Mouse (Mus musculus): ENCODE measurements around the gene Tdpoz5. TPM values are rescaled to one million over a fixed set of nuclear protein-coding genes. Genes with fewer than 3 reads are reported as not detected.
"Not testable (repeated sequence)": the region's sequence is repeated elsewhere in the genome, so short reads cannot be mapped to it uniquely, and the experiment has no call there.

Gene Tdpoz5
- polyA plus RNA-seq (2015; fragmentation: Nextera tagmentation; extraction: Ambion mirVana), result not detected in 2 replicates

GRCm38 (mm10) chr3:93961214-93961613, at the start of gene Tdpoz5:
Gene Tdpoz5 (minus strand): TSS chr3:93961314.
- not testable (repeated sequence) for H3K4me2 ChIP-seq; H3K27ac ChIP-seq (replicated peaks); H3K9ac ChIP-seq; ATAC-seq (ENCODE audit: insufficient read depth); H3K4me1 ChIP-seq (replicated peaks); H3K9me3 ChIP-seq (replicated peaks); H3K27me3 ChIP-seq; H3K4me3 ChIP-seq (replicated peaks); H3K36me3 ChIP-seq (replicated peaks)
- WGBS (ENCODE audit: insufficient replicate concordance), result 31% methylated on average over 2 of the region's 4 CpGs

DNA sequence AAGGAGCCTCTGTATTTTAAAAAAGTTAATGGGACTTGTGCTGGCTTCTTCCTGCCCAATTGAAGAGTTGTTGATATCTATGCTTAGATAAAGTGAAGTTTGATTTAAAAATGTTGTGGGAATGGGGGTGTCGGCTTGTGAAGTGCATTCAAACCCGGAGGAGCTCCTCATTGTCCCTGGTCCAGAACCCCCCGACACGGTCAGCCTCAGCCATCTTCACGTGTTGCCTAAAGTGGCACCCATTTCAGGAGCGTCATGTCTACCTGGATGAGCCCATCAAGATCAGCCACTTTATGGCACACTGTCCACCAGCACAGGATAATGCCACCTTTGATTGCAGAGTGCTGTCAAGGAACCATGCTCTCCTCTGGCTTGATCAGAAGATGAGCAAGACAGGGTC, 7.8 kb upstream of the Tdpoz5 start:
- not testable (repeated sequence) for ATAC-seq (ENCODE audit: insufficient read depth); H3K27me3 ChIP-seq; H3K4me3 ChIP-seq (replicated peaks); H3K36me3 ChIP-seq (replicated peaks); H3K4me1 ChIP-seq (replicated peaks); H3K9ac ChIP-seq; H3K9me3 ChIP-seq (replicated peaks); H3K4me2 ChIP-seq; H3K27ac ChIP-seq (replicated peaks)
- WGBS (ENCODE audit: insufficient replicate concordance), result 59% methylated on average over 6 of the region's 6 CpGs

- H3K4me2 ChIP-seq, result not testable (repeated sequence)
- 55% methylated on average over 4 of the region's 4 CpGs for WGBS (ENCODE audit: insufficient replicate concordance)
These were observed 17.7 kb downstream of the Tdpoz5 start, which contains the start of gene Gm9117 for GRCm38 (mm10) chr3:93943443-93943842. Gene Gm9117 (minus strand): TSS chr3:93943543.

DNA sequence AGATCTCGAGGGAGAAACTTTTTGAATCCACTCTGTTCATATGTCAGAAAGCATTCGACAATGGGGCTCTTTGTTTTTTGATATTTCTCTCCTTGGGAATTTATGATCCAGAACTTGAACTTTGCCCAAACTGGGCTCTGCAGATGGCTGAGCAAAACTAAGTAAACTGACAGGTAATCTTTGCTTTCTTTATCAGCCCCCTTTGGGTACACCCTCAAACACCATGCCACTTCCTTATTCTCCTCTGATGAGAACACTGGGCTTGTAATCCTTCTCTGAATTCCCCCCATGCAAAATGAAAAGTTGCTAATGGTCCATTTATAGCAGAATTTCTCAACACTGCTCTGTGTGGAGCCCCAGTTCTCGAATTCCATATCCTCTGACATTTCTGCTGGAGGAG, 22.7 kb downstream of the Tdpoz5 start:
- 50% methylated on average over 1 of the region's 3 CpGs for WGBS (ENCODE audit: insufficient replicate concordance)
- not testable (repeated sequence) for H3K9ac ChIP-seq; H3K4me1 ChIP-seq (replicated peaks); H3K36me3 ChIP-seq (replicated peaks); ATAC-seq (ENCODE audit: insufficient read depth); H3K4me2 ChIP-seq; H3K27ac ChIP-seq (replicated peaks); H3K27me3 ChIP-seq; H3K4me3 ChIP-seq (replicated peaks); H3K9me3 ChIP-seq (replicated peaks)

More at GRCm38 (mm10) chr3:93943443-93943842, 17.7 kb downstream of the Tdpoz5 start, which contains the start of gene Gm9117:
- H3K36me3 ChIP-seq (replicated peaks); H3K4me1 ChIP-seq (replicated peaks); H3K9me3 ChIP-seq (replicated peaks); ATAC-seq (ENCODE audit: insufficient read depth); H3K4me3 ChIP-seq (replicated peaks); H3K27me3 ChIP-seq; H3K9ac ChIP-seq; H3K27ac ChIP-seq (replicated peaks): not testable (repeated sequence)

Other genes starting within 250 kb of the Tdpoz5 start
- not detected in 2 replicates for gene Gm5773, start 188.3 kb downstream of the Tdpoz5 start, polyA plus RNA-seq (2015; fragmentation: Nextera tagmentation; extraction: Ambion mirVana)
- gene Tdpoz4, start 164.9 kb downstream of the Tdpoz5 start, polyA plus RNA-seq (2015; fragmentation: Nextera tagmentation; extraction: Ambion mirVana), result not detected in 2 replicates
- not detected in 2 replicates for gene Tdpoz3, start 135.3 kb downstream of the Tdpoz5 start, polyA plus RNA-seq (2015; fragmentation: Nextera tagmentation; extraction: Ambion mirVana)
- gene Gm9117, start 17.8 kb downstream of the Tdpoz5 start, polyA plus RNA-seq (2015; fragmentation: Nextera tagmentation; extraction: Ambion mirVana), result not detected in 2 replicates
- not detected in 2 replicates for gene Gm9125, start 93.6 kb upstream of the Tdpoz5 start, polyA plus RNA-seq (2015; fragmentation: Nextera tagmentation; extraction: Ambion mirVana)
- not detected in 2 replicates for gene Gm10697, start 111.3 kb upstream of the Tdpoz5 start, polyA plus RNA-seq (2015; fragmentation: Nextera tagmentation; extraction: Ambion mirVana)
- gene Gm10696, start 216.9 kb upstream of the Tdpoz5 start, polyA plus RNA-seq (2015; fragmentation: Nextera tagmentation; extraction: Ambion mirVana), result not detected in 2 replicates
- gene Gm5286, start 235.4 kb upstream of the Tdpoz5 start, polyA plus RNA-seq (2015; fragmentation: Nextera tagmentation; extraction: Ambion mirVana), result not detected in 2 replicates